Mouse (Mus musculus): ENCODE results near the gene Arhgap4.

Gene Arhgap4

DNA sequence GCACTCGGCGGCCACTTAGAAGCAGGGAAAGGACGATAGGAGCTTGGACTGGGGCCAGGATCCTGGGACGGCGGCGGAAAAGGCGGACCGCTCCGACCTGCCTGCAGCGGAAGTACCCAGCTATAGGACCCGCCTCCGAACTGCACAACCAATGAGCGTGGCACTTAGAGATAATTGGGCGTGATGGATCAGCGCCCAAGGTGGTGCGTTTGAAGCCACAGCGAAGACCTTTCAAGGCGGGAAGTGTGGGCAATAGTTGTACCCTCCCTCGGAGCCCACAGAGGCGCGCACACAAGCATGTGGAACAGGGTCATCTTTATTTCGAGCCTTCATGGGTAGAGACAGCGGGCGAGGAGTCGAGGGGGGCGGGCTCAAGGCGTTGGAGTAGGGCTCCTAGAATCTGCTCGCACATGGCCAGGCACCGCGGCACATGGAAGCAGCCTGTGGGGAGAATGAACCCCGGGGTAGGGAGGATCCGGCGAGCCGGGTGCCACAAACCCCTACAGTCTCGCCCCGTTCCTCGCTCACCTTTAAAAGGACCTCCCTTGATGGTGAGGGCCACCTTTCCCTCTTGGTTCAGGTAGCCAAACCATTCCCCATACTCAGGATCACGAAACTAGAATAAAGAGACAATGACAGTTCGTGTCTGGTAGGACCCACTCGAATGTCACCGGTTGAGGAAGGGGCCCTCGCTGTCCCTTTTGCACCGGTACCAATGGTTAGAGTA is at the start of gene Arhgap4, which contains the start of gene Naa10:
Gene Arhgap4 (minus strand): TSS at position 48 of the 727 bp plus-strand sequence.
Gene Naa10 (minus strand): TSS at position 122 of the 727 bp plus-strand sequence.
- DNase-seq (ENCODE audit: low read depth, low spot score) = peak; percentile 89

GRCm38 (mm10) chrX:73970781-73971180 is 49.1 kb upstream of the Arhgap4 start:
- DNase-seq (ENCODE audit: low read depth, low spot score) = no peak

- no peak for DNase-seq (ENCODE audit: low read depth, low spot score)
Measured at GRCm38 (mm10) chrX:73969729-73970128, 48.1 kb upstream of the Arhgap4 start.

GRCm38 (mm10) chrX:73969167-73969566 is 47.5 kb upstream of the Arhgap4 start:
- DNase-seq (ENCODE audit: low read depth, low spot score) = no peak

GRCm38 (mm10) chrX:73967177-73968075 is 45.8 kb upstream of the Arhgap4 start:
- DNase-seq (ENCODE audit: low read depth, low spot score) = peak; percentile 94

DNA sequence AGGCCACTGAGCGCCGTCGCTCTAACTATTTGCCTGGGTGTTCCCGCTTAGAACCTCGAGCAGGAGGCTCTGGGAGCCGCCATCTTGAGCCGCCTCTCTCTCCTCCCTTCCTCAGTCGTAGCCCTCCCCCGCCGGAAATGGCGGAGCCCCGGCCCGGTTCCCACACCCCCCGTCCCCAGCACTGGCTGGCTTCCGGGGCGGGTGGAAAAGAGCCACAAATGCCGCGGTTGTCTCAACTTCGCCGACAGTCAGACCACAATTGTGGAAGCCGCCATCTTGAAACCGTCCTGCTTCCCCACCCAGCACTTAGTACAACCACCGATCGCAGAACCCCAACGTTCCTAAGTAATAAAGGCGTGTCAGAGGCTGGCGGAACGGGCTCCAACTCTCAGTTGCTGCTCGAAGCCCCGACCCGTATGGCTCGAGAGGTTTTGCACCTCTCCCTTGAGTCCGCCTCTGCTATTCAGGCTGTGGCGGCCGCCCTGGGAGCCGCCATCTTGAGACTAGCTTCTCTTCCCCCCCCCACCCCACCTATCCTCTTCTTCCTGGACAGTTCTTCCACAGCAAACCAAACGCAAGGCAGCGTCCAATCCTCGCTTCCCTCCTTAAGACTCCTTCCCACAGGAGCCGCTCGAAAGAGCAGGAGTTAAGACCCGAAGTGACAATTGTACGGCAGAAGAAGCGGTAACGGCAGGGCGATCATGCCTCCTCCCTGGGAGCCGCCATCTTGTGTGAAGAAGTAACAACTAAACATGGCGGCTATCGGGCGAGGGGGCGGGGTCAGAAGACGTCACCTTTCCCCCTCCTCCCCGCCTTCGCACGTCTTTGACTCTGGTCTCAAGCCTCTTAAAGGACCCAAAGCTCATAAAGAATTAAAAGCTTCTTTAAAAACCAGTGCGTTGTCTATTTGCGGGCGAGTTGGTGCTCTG is 44.8 kb upstream of the Arhgap4 start, which contains the start of gene Hcfc1:
Gene Hcfc1 (minus strand): TSS at position 110 of the 929 bp plus-strand sequence.
- peak; percentile 93 for DNase-seq (ENCODE audit: low read depth, low spot score)

GRCm38 (mm10) chrX:73965307-73965706 is 43.6 kb upstream of the Arhgap4 start:
- peak; percentile 83 for DNase-seq (ENCODE audit: low read depth, low spot score)

- DNase-seq (ENCODE audit: low read depth, low spot score) = peak; percentile 71
Measured at GRCm38 (mm10) chrX:73964363-73964762, 42.7 kb upstream of the Arhgap4 start.

- DNase-seq (ENCODE audit: low read depth, low spot score) = no peak
Measured at GRCm38 (mm10) chrX:73954988-73955387, 33.3 kb upstream of the Arhgap4 start.

DNA sequence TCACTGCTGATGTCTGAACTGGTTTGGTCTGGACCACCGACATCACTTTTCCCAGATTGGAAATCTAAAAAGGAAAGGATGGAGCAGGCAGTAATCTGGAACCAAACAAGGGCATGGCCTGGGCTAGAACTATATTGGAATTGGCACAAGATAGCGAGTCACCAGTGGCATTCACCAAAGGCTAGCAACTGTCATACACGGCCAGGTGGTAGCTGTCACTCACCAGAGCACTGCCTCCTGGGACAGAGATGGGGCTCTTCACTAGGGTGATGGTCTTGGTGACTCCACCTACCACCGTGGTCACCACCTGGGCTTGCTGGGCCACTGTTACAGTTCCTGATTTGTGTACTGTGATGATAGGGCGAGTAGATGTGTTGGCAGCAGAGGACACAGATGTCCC is 30.9 kb upstream of the Arhgap4 start:
- no peak for DNase-seq (ENCODE audit: low read depth, low spot score)

DNA sequence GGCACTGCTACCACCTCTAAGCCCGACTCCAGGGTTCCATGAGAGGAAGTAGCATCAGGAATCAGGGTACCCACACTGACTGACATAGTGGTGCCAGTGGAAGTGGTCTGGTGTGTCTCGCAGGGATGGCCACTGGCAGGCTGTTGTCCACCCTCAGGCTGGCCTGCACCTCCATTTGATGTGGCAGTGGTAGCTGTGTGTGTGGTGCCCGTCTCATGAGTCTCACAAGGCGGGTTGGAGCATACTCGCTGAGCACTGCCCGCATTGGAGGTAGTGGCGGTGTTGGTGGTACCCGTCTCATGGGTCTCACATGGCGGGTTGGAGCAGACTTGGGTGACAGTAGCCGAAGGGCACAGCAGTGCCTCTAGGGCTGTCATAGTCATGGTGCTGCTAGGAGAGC is 27.7 kb upstream of the Arhgap4 start:
- no peak for DNase-seq (ENCODE audit: low read depth, low spot score)

GRCm38 (mm10) chrX:73948647-73949046 is 27.0 kb upstream of the Arhgap4 start:
- peak; percentile 77 for DNase-seq (ENCODE audit: low read depth, low spot score)

GRCm38 (mm10) chrX:73946896-73947295 is 25.2 kb upstream of the Arhgap4 start:
- DNase-seq (ENCODE audit: low read depth, low spot score) = no peak

- DNase-seq (ENCODE audit: low read depth, low spot score) = no peak
Measured at GRCm38 (mm10) chrX:73942294-73942693, 20.6 kb upstream of the Arhgap4 start.

DNA sequence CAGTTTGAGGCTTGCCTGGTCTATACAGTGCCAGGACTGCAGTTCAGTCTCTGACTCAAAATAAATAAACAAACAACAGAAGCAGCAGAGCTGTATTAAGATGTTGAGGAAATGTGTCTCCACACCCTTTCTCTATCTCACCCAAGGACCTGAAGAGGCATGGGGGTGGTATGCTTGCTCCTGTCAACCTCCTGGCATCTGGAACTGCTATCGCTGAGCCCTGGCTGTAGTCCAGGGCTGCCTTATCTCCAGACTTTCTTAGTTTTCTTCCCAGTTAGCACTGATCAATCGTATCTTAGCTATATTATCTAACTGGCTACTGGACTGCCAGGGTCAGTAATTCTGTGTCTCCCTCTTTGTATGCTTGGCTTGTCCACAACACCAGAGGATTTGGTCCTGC is 20.2 kb upstream of the Arhgap4 start:
- no peak for DNase-seq (ENCODE audit: low read depth, low spot score)

DNA sequence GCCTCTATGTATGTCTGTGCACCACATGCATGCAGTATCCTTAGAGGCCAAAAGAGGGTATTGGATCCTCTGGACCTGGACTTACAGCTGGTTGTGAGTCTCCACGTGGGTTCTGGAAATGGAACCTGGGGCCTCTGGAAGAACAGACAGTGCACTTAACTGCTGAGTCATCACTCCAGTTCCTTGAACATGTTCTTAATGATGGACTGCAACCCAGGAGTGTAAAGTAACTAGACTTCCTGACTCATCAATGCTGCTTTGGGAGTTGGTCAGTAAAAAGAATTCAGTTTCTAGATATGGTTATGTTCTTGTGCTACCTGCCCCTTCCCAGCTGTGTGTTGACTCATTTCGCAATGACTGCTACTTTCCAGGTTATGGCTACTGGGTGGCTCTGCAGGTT is 10.2 kb upstream of the Arhgap4 start:
- DNase-seq (ENCODE audit: low read depth, low spot score) = no peak

DNA sequence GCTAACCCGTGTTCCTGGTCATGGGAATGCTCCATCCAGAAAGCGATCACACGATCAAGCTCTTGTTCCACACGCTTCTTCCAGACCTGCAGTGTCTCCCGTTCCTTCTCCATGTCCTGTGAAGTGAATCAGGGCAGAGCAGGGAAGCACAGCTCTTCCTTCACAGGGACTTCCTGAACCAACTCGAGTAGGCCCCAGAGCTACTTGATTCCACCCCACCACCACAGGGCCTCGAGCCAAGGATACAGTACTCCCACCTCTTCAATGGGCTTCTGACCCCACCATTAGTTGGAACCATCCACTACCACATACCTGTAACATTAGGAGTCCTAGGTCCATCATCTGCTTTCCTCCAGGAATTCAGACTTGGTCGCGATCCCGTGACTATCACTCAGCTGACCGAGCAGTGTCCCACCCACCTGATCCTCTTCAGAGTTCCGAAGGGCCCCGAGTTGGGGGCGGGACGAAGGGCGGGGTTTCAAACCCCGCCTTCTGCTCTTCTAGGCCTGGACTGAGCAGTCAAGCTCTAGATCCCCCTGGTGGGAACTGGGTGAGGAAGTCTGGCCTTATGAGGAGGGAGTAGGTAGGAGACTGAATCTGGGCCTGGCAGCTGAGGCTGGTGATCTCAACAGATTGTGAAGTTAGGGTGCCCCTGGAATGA is 8.9 kb upstream of the Arhgap4 start, which contains the start of gene Renbp:
Gene Renbp (minus strand): TSS at position 449 of the 661 bp plus-strand sequence.
- DNase-seq (ENCODE audit: low read depth, low spot score) = peak; percentile 58

GRCm38 (mm10) chrX:73922550-73922882 is 846 bp upstream of the Arhgap4 start:
- DNase-seq (ENCODE audit: low read depth, low spot score) = peak; percentile 28

- DNase-seq (ENCODE audit: low read depth, low spot score) = no peak
Measured at GRCm38 (mm10) chrX:73921285-73921822, 316 bp downstream of the Arhgap4 start.

DNA sequence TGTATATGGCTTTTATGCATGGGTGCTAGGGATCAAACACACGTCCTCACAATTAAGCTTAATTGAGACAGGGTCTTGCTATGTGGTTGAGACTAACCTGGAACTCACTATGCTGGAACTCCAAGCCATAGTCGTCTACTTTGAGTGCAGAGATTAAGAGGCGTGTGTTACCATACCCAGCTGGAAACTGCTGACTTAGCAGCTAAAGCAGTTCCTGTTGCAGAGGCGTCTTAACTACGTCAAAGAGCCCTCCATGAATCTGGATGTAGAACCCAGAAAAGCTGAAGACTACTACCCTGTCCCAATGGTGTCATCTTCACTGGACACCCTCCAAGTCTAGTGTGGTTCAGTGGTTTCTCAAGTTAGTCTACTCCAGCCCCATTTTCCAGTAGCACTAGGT is 3.0 kb downstream of the Arhgap4 start:
- peak; percentile 58 for DNase-seq (ENCODE audit: low read depth, low spot score)

- no peak for DNase-seq (ENCODE audit: low read depth, low spot score)
Measured at GRCm38 (mm10) chrX:73916945-73917344, 4.7 kb downstream of the Arhgap4 start.
